Mouse (Mus musculus) heart, postnatal 0 days (tissue): Measurements from ENCODE around the gene Tnrc6a. TPM values are rescaled to one million over a fixed set of nuclear protein-coding genes. Genes with fewer than 3 reads are reported as not detected.

Experiments
- ATAC-seq: fragments of 200-750 bp; cut with Nextera tagmentation; 2 replicates; pipeline ENCODE4 v1.8.0; 2017; ENCODE audit warnings: low read depth, moderate number of reproducible peaks, moderate library complexity; ENCODE audit not compliant: insufficient read depth
- DNase-seq: peaks from one replicate; pipeline ENCODE4 v3.0.0-alpha.2; 2016; ENCODE audit warnings: low spot score
- H3K27ac ChIP-seq: fragments of 300-500 bp; sonication (generic); 2 replicates; pipeline ENCODE4 v1.5.1; 2014; ENCODE audit warnings: low read depth, mild to moderate bottlenecking
- H3K27me3 ChIP-seq: fragments of 300-500 bp; sonication (generic); 2 replicates; pipeline ENCODE4 v1.6.1; 2014; ENCODE audit warnings: low read length, mixed read lengths; ENCODE audit not compliant: control insufficient read depth, insufficient read depth
- H3K36me3 ChIP-seq: fragments of 300-500 bp; sonication (generic); replicated peaks from 2 replicates; pipeline ENCODE4 v1.6.1; 2014; ENCODE audit warnings: low read length, mixed read lengths; ENCODE audit not compliant: control insufficient read depth, insufficient read depth
- H3K4me1 ChIP-seq: fragments of 300-500 bp; sonication (generic); 2 replicates; pipeline ENCODE4 v1.6.1; 2014; ENCODE audit warnings: antibody characterized with exemption; ENCODE audit not compliant: control insufficient read depth, insufficient read depth
- H3K4me2 ChIP-seq: fragments of 300-500 bp; sonication (generic); 2 replicates; pipeline ENCODE4 v1.6.1; 2014; ENCODE audit warnings: low read depth, mild to moderate bottlenecking, low read length, moderate library complexity
- H3K4me3 ChIP-seq: fragments of 300-500 bp; sonication (generic); 2 replicates; pipeline ENCODE4 v1.5.1; 2014; ENCODE audit warnings: low read depth, low read length
- H3K9ac ChIP-seq: fragments of 300-500 bp; sonication (generic); replicated peaks from 2 replicates; pipeline ENCODE4 v1.6.1; 2014; ENCODE audit warnings: low read depth, low read length, mixed read lengths
- H3K9me3 ChIP-seq: fragments of 300-500 bp; sonication (generic); replicated peaks from 2 replicates; pipeline ENCODE4 v1.6.1; 2016; ENCODE audit warnings: low read length; ENCODE audit not compliant: control insufficient read depth
- CTCF ChIP-seq: IDR thresholded peaks from 2 replicates; pipeline ENCODE4 v1.5.1; 2016; ENCODE audit warnings: antibody characterized with exemption, control low read depth, low read depth
- EP300 ChIP-seq: IDR thresholded peaks from 2 replicates; pipeline ENCODE4 v1.6.1; 2016; ENCODE audit warnings: antibody characterized with exemption, low read depth
- WGBS: fragments of 180-500 bp; shearing (Covaris S2); extraction: QIAGEN DNeasy Blood & Tissue Kit; methylation state at CpG from one replicate; pipeline ENCODE4 v1.1.7; 2014; 5-methylcytosine and 5-hydroxymethylcytosine counted together
- polyA plus RNA-seq: library from polyadenylated mRNA; unstranded; fragments of >200 nt; fragmentation: Nextera tagmentation; extraction: Ambion mirVana; gene quantifications from 2 replicates; pipeline ENCODE4 v1.2.1, GENCODE M21; 2015
- total RNA-seq: library from RNA; depleted of rRNA; stranded (reverse); fragments of >200 nt; gene quantifications from 2 replicates; pipeline ENCODE4 v1.2.3, GENCODE M21; 2014; ENCODE audit warnings: low replicate concordance

The Tnrc6a gene
- total and polyA plus RNA-seq, 2 experiments from 2014 or later: 33.6 to 41.4 TPM

- TF ChIP-seq EP300: no peak
- TF ChIP-seq CTCF: no peak
- Histone ChIP-seq H3K27me3 (no peaks in the 10 kb centered on the region), H3K4me1 (peaks cover 21% of the 10 kb centered on the region), H3K27ac (no peak overlapping the region), H3K9ac (no peak overlapping the region), H3K4me2 (no peak overlapping the region), H3K9me3 (no peaks in the 10 kb centered on the region), H3K4me3 (no peak overlapping the region), H3K36me3 (no peaks in the 10 kb centered on the region)
- ATAC-seq: no peak
- WGBS: 89% methylated on average over 6 of the region's 6 CpGs
- no peak for DNase-seq
Observed at GRCm38 (mm10) chr7:123113590-123113989, 10.1 kb upstream of the Tnrc6a start.

GRCm38 (mm10) chr7:123116799-123117198 lies 6.9 kb upstream of the Tnrc6a start:
- Histone ChIP-seq H3K4me1 (no peaks in the 10 kb centered on the region), H3K9ac (no peak overlapping the region), H3K9me3 (no peaks in the 10 kb centered on the region), H3K4me2 (no peak overlapping the region), H3K4me3 (no peak overlapping the region), H3K27ac (no peak overlapping the region), H3K27me3 (no peaks in the 10 kb centered on the region), H3K36me3 (no peaks in the 10 kb centered on the region)
- TF ChIP-seq CTCF (no peak), EP300 (no peak)
- ATAC-seq (no peak), DNase-seq (no peak)
- 71% methylated on average over 12 of the region's 12 CpGs for WGBS

- Histone ChIP-seq H3K36me3 (no peaks in the 10 kb centered on the region), H3K27ac (no peak overlapping the region), H3K4me1 (no peaks in the 10 kb centered on the region), H3K4me3 (no peak overlapping the region), H3K9me3 (no peaks in the 10 kb centered on the region), H3K9ac (no peak overlapping the region), H3K4me2 (no peak overlapping the region), H3K27me3 (no peaks in the 10 kb centered on the region)
- DNase-seq: no peak
- WGBS: 72% methylated on average over 4 of the region's 4 CpGs
- ATAC-seq: no peak
- TF ChIP-seq CTCF (no peak), EP300 (no peak)
Observed at GRCm38 (mm10) chr7:123117209-123117608, 6.5 kb upstream of the Tnrc6a start.

GRCm38 (mm10) chr7:123120516-123120915 lies 3.2 kb upstream of the Tnrc6a start:
- DNase-seq (no peak), ATAC-seq (no peak)
- WGBS: 74% methylated on average over 7 of the region's 7 CpGs
- H3K4me2 ChIP-seq: no peak overlapping the region
- no peaks in the 10 kb centered on the region for H3K27me3 ChIP-seq
- no peak for TF ChIP-seq CTCF
- TF ChIP-seq EP300: no peak
- no peaks in the 10 kb centered on the region for H3K9me3 ChIP-seq
- H3K9ac ChIP-seq: no peak overlapping the region
- H3K4me1 ChIP-seq: no peaks in the 10 kb centered on the region
- no peaks in the 10 kb centered on the region for H3K36me3 ChIP-seq
- H3K4me3 ChIP-seq: no peak overlapping the region
- no peak overlapping the region for H3K27ac ChIP-seq

GRCm38 (mm10) chr7:123124299-123124716 lies 623 bp downstream of the Tnrc6a start:
- Histone ChIP-seq H3K9ac (peak overlapping the region; percentile 98), H3K4me1 (peaks cover 29% of the 10 kb centered on the region), H3K9me3 (no peaks in the 10 kb centered on the region), H3K27ac (peak overlapping the region; percentile 98), H3K4me3 (peak overlapping the region; percentile 91), H3K4me2 (peak overlapping the region; percentile 77), H3K27me3 (no peaks in the 10 kb centered on the region), H3K36me3 (peaks cover 11% of the 10 kb centered on the region)
- DNase-seq: no peak
- no peak for TF ChIP-seq CTCF
- WGBS: under 1% methylated on average over 39 of the region's 45 CpGs
- ATAC-seq: peak; percentile 37

- peaks cover 13% of the 10 kb centered on the region for H3K36me3 ChIP-seq
- H3K4me1 ChIP-seq: peaks cover 30% of the 10 kb centered on the region
- H3K9me3 ChIP-seq: no peaks in the 10 kb centered on the region
- under 1% methylated on average over 16 of the region's 16 CpGs for WGBS
- peak overlapping the region; percentile 77 for H3K4me2 ChIP-seq
- H3K27ac ChIP-seq: peak overlapping the region; percentile 98
- DNase-seq (no peak), ATAC-seq (no peak)
- no peak for TF ChIP-seq EP300
- no peak for TF ChIP-seq CTCF
- H3K4me3 ChIP-seq: peak overlapping the region; percentile 91
- no peaks in the 10 kb centered on the region for H3K27me3 ChIP-seq
- peak overlapping the region; percentile 98 for H3K9ac ChIP-seq
Observed at GRCm38 (mm10) chr7:123124735-123125181, 1.1 kb downstream of the Tnrc6a start.
